Mouse (Mus musculus) forebrain, postnatal 0 days (tissue): ENCODE measurements around the gene Gm45233. TPM values are rescaled to one million over a fixed set of nuclear protein-coding genes. Genes with fewer than 3 reads are reported as not detected.
A peak's percentile ranks its signal among the peaks of the same experiment; 100 is the strongest.

Experiments used
- ATAC-seq: fragments of 200-750 bp; cut with Nextera tagmentation; 2 replicates; pipeline ENCODE4 v1.8.0; 2017; ENCODE audit warnings: mild to moderate bottlenecking, moderate library complexity
- DNase-seq: peaks from one replicate; pipeline ENCODE4 v3.0.0-alpha.2; 2015
- H3K27ac ChIP-seq: fragments of 300-500 bp; sonication (generic); 2 replicates; pipeline ENCODE4 v1.5.1; 2014; ENCODE audit warnings: low read depth, mild to moderate bottlenecking, antibody characterized with exemption, low read length, moderate library complexity, mixed read lengths
- H3K27me3 ChIP-seq: fragments of 300-500 bp; sonication (generic); 2 replicates; pipeline ENCODE4 v1.6.1; 2014; ENCODE audit warnings: mild to moderate bottlenecking, low read length, mixed read lengths; ENCODE audit not compliant: insufficient read depth
- H3K36me3 ChIP-seq: fragments of 300-500 bp; sonication (generic); 2 replicates; pipeline ENCODE4 v1.6.1; 2014; ENCODE audit warnings: mild to moderate bottlenecking, moderate library complexity; ENCODE audit not compliant: insufficient read depth
- H3K4me1 ChIP-seq: fragments of 300-500 bp; sonication (generic); 2 replicates; pipeline ENCODE4 v1.6.1; 2014; ENCODE audit warnings: antibody characterized with exemption; ENCODE audit not compliant: insufficient read depth
- H3K4me2 ChIP-seq: fragments of 300-500 bp; sonication (generic); 2 replicates; pipeline ENCODE4 v1.6.1; 2014; ENCODE audit warnings: low read depth, mild to moderate bottlenecking, moderate library complexity
- H3K4me3 ChIP-seq: fragments of 300-500 bp; sonication (generic); 2 replicates; pipeline ENCODE4 v1.5.1; 2014; ENCODE audit warnings: low read depth, low read length, mixed read lengths
- H3K9ac ChIP-seq: fragments of 300-500 bp; sonication (generic); 2 replicates; pipeline ENCODE4 v1.6.1; 2014; ENCODE audit warnings: mild to moderate bottlenecking
- H3K9me3 ChIP-seq: fragments of 300-500 bp; sonication (generic); 2 replicates; pipeline ENCODE4 v1.6.1; 2016; ENCODE audit warnings: low read length
- CTCF ChIP-seq: sonication (generic); IDR thresholded peaks from 2 replicates; pipeline ENCODE4 v1.5.1; 2016; ENCODE audit warnings: antibody characterized with exemption, control low read depth, low read depth
- WGBS: fragments of 180-500 bp; shearing (Covaris S2); extraction: QIAGEN DNeasy Blood & Tissue Kit; methylation state at CpG from one replicate; pipeline ENCODE4 v1.1.7; 2014; 5-methylcytosine and 5-hydroxymethylcytosine counted together
- polyA plus RNA-seq: library from polyadenylated mRNA; unstranded; fragments of >200 nt; fragmentation: Nextera tagmentation; extraction: Ambion mirVana; gene quantifications from 2 replicates; pipeline ENCODE4 v1.2.1, GENCODE M21; 2015
- total RNA-seq: library from RNA; depleted of rRNA; stranded (reverse); fragments of >200 nt; gene quantifications from 2 replicates; pipeline ENCODE4 v1.2.3, GENCODE M21; 2014

The Gm45233 gene
- total and polyA plus RNA-seq, 2 experiments from 2014 or later = 0.30 to 3.7 TPM

- Histone ChIP-seq H3K27me3 (no peaks in the 10 kb centered on the region), H3K9me3 (no peaks in the 10 kb centered on the region), H3K9ac (no peak overlapping the region), H3K27ac (no peak overlapping the region), H3K4me2 (no peak overlapping the region), H3K4me1 (no peaks in the 10 kb centered on the region), H3K4me3 (no peak overlapping the region), H3K36me3 (no peaks in the 10 kb centered on the region)
- WGBS = 86% methylated on average over 10 of the region's 10 CpGs
- DNase-seq (no peak), ATAC-seq (no peak)
- 0 out of 2 replicates have a peak, but pooled peaks have one; percentile 9 for TF ChIP-seq CTCF
Measured at GRCm38 (mm10) chr7:43417298-43417697, 26.6 kb upstream of the Gm45233 start.

- no peak overlapping the region for H3K27ac ChIP-seq
- WGBS = 13% methylated on average over 11 of the region's 11 CpGs
- no peak overlapping the region for H3K4me3 ChIP-seq
Measured at GRCm38 (mm10) chr7:43422995-43423617, 20.8 kb upstream of the Gm45233 start.

GRCm38 (mm10) chr7:43423991-43424625, 19.8 kb upstream of the Gm45233 start:
- H3K27me3 ChIP-seq = no peaks in the 10 kb centered on the region
- WGBS = 63% methylated on average over 3 of the region's 3 CpGs
- H3K4me1 ChIP-seq = no peaks in the 10 kb centered on the region
- H3K9ac ChIP-seq = no peak overlapping the region
- DNase-seq (no peak), ATAC-seq (no peak)
- no peak overlapping the region for H3K27ac ChIP-seq
- H3K9me3 ChIP-seq = no peaks in the 10 kb centered on the region
- H3K36me3 ChIP-seq = no peaks in the 10 kb centered on the region
- TF ChIP-seq CTCF = no peak
- H3K4me2 ChIP-seq = no peak overlapping the region
- H3K4me3 ChIP-seq = no peak overlapping the region

More at GRCm38 (mm10) chr7:43422995-43423617, 20.8 kb upstream of the Gm45233 start:
- Histone ChIP-seq H3K4me2 (0 out of 2 replicates have a peak overlapping the region, but pooled peaks have one; percentile 15), H3K36me3 (no peaks in the 10 kb centered on the region), H3K4me1 (no peaks in the 10 kb centered on the region), H3K9ac (no peak overlapping the region), H3K27me3 (no peaks in the 10 kb centered on the region), H3K9me3 (no peaks in the 10 kb centered on the region)
- DNase-seq (peak; percentile 76), ATAC-seq (peak; percentile 97)
- peak; percentile 85 for TF ChIP-seq CTCF

- 87% methylated on average over 8 of the region's 8 CpGs for WGBS
- no peak for TF ChIP-seq CTCF
- DNase-seq (no peak), ATAC-seq (no peak)
- H3K4me2 ChIP-seq = no peak within 1 kb of the TSS
- H3K27ac ChIP-seq = no peak within 1 kb of the TSS
- no peaks in the 10 kb centered on the region for H3K9me3 ChIP-seq
- no peaks in the 10 kb centered on the region for H3K27me3 ChIP-seq
- H3K36me3 ChIP-seq = no peaks in the 10 kb centered on the region
- H3K4me1 ChIP-seq = no peaks in the 10 kb centered on the region
- H3K4me3 ChIP-seq = no peak within 1 kb of the TSS
- H3K9ac ChIP-seq = no peak within 1 kb of the TSS
Measured at GRCm38 (mm10) chr7:43427406-43427805, 16.5 kb upstream of the Gm45233 start, which contains the start of gene Lim2. Lim2 (plus strand) TSS chr7:43427670.

- no peak for DNase-seq
- Histone ChIP-seq H3K27ac (no peak overlapping the region), H3K27me3 (no peaks in the 10 kb centered on the region), H3K36me3 (no peaks in the 10 kb centered on the region), H3K4me3 (no peak overlapping the region), H3K9ac (no peak overlapping the region), H3K4me1 (no peaks in the 10 kb centered on the region), H3K4me2 (no peak overlapping the region), H3K9me3 (no peaks in the 10 kb centered on the region)
- no peak for TF ChIP-seq CTCF
- WGBS = 65% methylated on average over 4 of the region's 4 CpGs
- ATAC-seq = no peak
Measured at GRCm38 (mm10) chr7:43429500-43429899, 14.4 kb upstream of the Gm45233 start.

GRCm38 (mm10) chr7:43432891-43433290, 11.0 kb upstream of the Gm45233 start:
- Histone ChIP-seq H3K27ac (no peak overlapping the region), H3K36me3 (no peaks in the 10 kb centered on the region), H3K9me3 (no peaks in the 10 kb centered on the region), H3K4me2 (no peak overlapping the region), H3K9ac (no peak overlapping the region), H3K4me1 (no peaks in the 10 kb centered on the region), H3K4me3 (no peak overlapping the region), H3K27me3 (no peaks in the 10 kb centered on the region)
- no peak for TF ChIP-seq CTCF
- 69% methylated on average over 4 of the region's 4 CpGs for whole genome bisulfite sequencing
- DNase-seq = no peak
- ATAC-seq = no peak

- H3K27ac ChIP-seq = no peak overlapping the region
- H3K4me2 ChIP-seq = no peak overlapping the region
- no peak for ATAC-seq
- no peak for TF ChIP-seq CTCF
- no peak for DNase-seq
- 91% methylated on average over 5 of the region's 5 CpGs for WGBS
- H3K36me3 ChIP-seq = no peaks in the 10 kb centered on the region
- no peaks in the 10 kb centered on the region for H3K4me1 ChIP-seq
- H3K4me3 ChIP-seq = no peak overlapping the region
- H3K27me3 ChIP-seq = no peaks in the 10 kb centered on the region
- H3K9ac ChIP-seq = no peak overlapping the region
- no peaks in the 10 kb centered on the region for H3K9me3 ChIP-seq
Measured at GRCm38 (mm10) chr7:43434676-43435075, 9.3 kb upstream of the Gm45233 start.
